Mouse (Mus musculus): Measurements from ENCODE around the gene Cdkn1a. TPM values are rescaled to one million over a fixed set of nuclear protein-coding genes. Genes with fewer than 3 reads are reported as not detected.

Cdkn1a gene
- polyA plus RNA-seq, 1 experiment from 2014 or later, result 56.9 TPM

- 87% methylated on average over 3 of the region's 3 CpGs for WGBS
- Histone ChIP-seq H3K9ac (no peak overlapping the region), H3K27ac (no peak overlapping the region), H3K27me3 (0 out of 2 replicates have a peak, but pooled peaks cover 3% of the 10 kb centered on the region), H3K4me3 (no peak overlapping the region), H3K9me3 (no peaks in the 10 kb centered on the region), H3K4me2 (no peak overlapping the region), H3K36me3 (no peaks in the 10 kb centered on the region), H3K4me1 (replicated peaks) (no peaks in the 10 kb centered on the region)
- no peak for ATAC-seq (ENCODE audit: low FRiP score)
These were observed 50.8 kb downstream of the Cdkn1a start for GRCm38 (mm10) chr17:29141577-29141976.

- ATAC-seq (ENCODE audit: low FRiP score), result no peak
- Histone ChIP-seq H3K27me3 (0 out of 2 replicates have a peak, but pooled peaks cover 3% of the 10 kb centered on the region), H3K36me3 (no peaks in the 10 kb centered on the region), H3K4me2 (no peak overlapping the region), H3K9me3 (no peaks in the 10 kb centered on the region), H3K27ac (no peak overlapping the region), H3K4me3 (no peak overlapping the region), H3K4me1 (replicated peaks) (no peaks in the 10 kb centered on the region; the same call in 1 of the 2 replicates), H3K9ac (no peak overlapping the region)
- WGBS, result 89% methylated on average over 8 of the region's 8 CpGs
These were observed 52.5 kb downstream of the Cdkn1a start for GRCm38 (mm10) chr17:29143266-29143665.

GRCm38 (mm10) chr17:29145101-29145500 is 54.3 kb downstream of the Cdkn1a start:
- Histone ChIP-seq H3K27ac (no peak overlapping the region), H3K27me3 (no peaks in the 10 kb centered on the region), H3K4me2 (no peak overlapping the region), H3K4me3 (no peak overlapping the region), H3K9ac (no peak overlapping the region), H3K36me3 (no peaks in the 10 kb centered on the region), H3K9me3 (no peaks in the 10 kb centered on the region), H3K4me1 (replicated peaks) (no peaks in the 10 kb centered on the region; the same call in 1 of the 2 replicates)
- no peak for ATAC-seq (ENCODE audit: low FRiP score)
- WGBS, result 89% methylated on average over 12 of the region's 12 CpGs

- H3K4me1 ChIP-seq (replicated peaks), result no peaks in the 10 kb centered on the region; the same call in 1 of the 2 replicates
- no peaks in the 10 kb centered on the region for H3K36me3 ChIP-seq
- H3K27me3 ChIP-seq, result no peaks in the 10 kb centered on the region
- H3K9me3 ChIP-seq, result no peaks in the 10 kb centered on the region
- no peak overlapping the region for H3K4me2 ChIP-seq
- H3K4me3 ChIP-seq, result no peak overlapping the region
- WGBS, result 81% methylated on average over 14 of the region's 14 CpGs
- no peak overlapping the region for H3K9ac ChIP-seq
- no peak for ATAC-seq (ENCODE audit: low FRiP score)
- no peak overlapping the region for H3K27ac ChIP-seq
These were observed 56.5 kb downstream of the Cdkn1a start for GRCm38 (mm10) chr17:29147273-29147672.

GRCm38 (mm10) chr17:29147773-29148172 is 57.0 kb downstream of the Cdkn1a start:
- no peaks in the 10 kb centered on the region for H3K36me3 ChIP-seq
- H3K4me1 ChIP-seq (replicated peaks), result no peaks in the 10 kb centered on the region; the same call in 1 of the 2 replicates
- no peak overlapping the region for H3K4me3 ChIP-seq
- H3K4me2 ChIP-seq, result no peak overlapping the region
- no peaks in the 10 kb centered on the region for H3K9me3 ChIP-seq
- WGBS, result 74% methylated on average over 6 of the region's 6 CpGs
- H3K9ac ChIP-seq, result no peak overlapping the region
- H3K27me3 ChIP-seq, result no peaks in the 10 kb centered on the region
- no peak overlapping the region for H3K27ac ChIP-seq
- no peak for ATAC-seq (ENCODE audit: low FRiP score)

GRCm38 (mm10) chr17:29149766-29150165 is 59.0 kb downstream of the Cdkn1a start:
- H3K4me2 ChIP-seq, result no peak overlapping the region
- no peak for ATAC-seq (ENCODE audit: low FRiP score)
- H3K4me1 ChIP-seq (replicated peaks), result peaks cover 9% of the 10 kb centered on the region
- H3K36me3 ChIP-seq, result no peaks in the 10 kb centered on the region
- H3K9ac ChIP-seq, result no peak overlapping the region
- H3K4me3 ChIP-seq, result no peak overlapping the region
- WGBS, result 67% methylated on average over 7 of the region's 7 CpGs
- H3K9me3 ChIP-seq, result no peaks in the 10 kb centered on the region
- H3K27me3 ChIP-seq, result no peaks in the 10 kb centered on the region
- H3K27ac ChIP-seq, result no peak overlapping the region

Other genes starting within 250 kb of the Cdkn1a start
- 0.08 TPM in 1 of 2 replicates, not detected in the other for gene Pnpla1, start 232.6 kb upstream of the Cdkn1a start, polyA plus RNA-seq (2015; fragmentation: Nextera tagmentation; extraction: Ambion mirVana)
- 0.31 and 0.57 TPM in 2 replicates for gene 4930539E08Rik, start 175.7 kb upstream of the Cdkn1a start, polyA plus RNA-seq (2015; fragmentation: Nextera tagmentation; extraction: Ambion mirVana)
- 0.19 TPM in 1 of 2 replicates, not detected in the other for gene Pxt1, start 147.1 kb upstream of the Cdkn1a start, polyA plus RNA-seq (2015; fragmentation: Nextera tagmentation; extraction: Ambion mirVana)
- 96.0 and 96.7 TPM in 2 replicates for gene Kctd20, start 139.0 kb upstream of the Cdkn1a start, polyA plus RNA-seq (2015; fragmentation: Nextera tagmentation; extraction: Ambion mirVana)
- 111 and 122 TPM in 2 replicates for gene Stk38, start 83.0 kb upstream of the Cdkn1a start, polyA plus RNA-seq (2015; fragmentation: Nextera tagmentation; extraction: Ambion mirVana)
- gene Srsf3, start 58.3 kb upstream of the Cdkn1a start, polyA plus RNA-seq (2015; fragmentation: Nextera tagmentation; extraction: Ambion mirVana), result 506 and 515 TPM in 2 replicates
- gene Rab44, start 23.2 kb downstream of the Cdkn1a start, polyA plus RNA-seq (2015; fragmentation: Nextera tagmentation; extraction: Ambion mirVana), result 0.22 TPM in 1 of 2 replicates, not detected in the other
- gene Cpne5, start 147.2 kb downstream of the Cdkn1a start, polyA plus RNA-seq (2015; fragmentation: Nextera tagmentation; extraction: Ambion mirVana), result 18.9 and 20.2 TPM in 2 replicates
- 106 and 114 TPM in 2 replicates for gene Ppil1, start 173.2 kb downstream of the Cdkn1a start, polyA plus RNA-seq (2015; fragmentation: Nextera tagmentation; extraction: Ambion mirVana)
- 108 and 111 TPM in 2 replicates for gene BC004004, start 177.8 kb downstream of the Cdkn1a start, polyA plus RNA-seq (2015; fragmentation: Nextera tagmentation; extraction: Ambion mirVana)
- gene Pi16, start 226.7 kb downstream of the Cdkn1a start, polyA plus RNA-seq (2015; fragmentation: Nextera tagmentation; extraction: Ambion mirVana), result 1.3 and 2.0 TPM in 2 replicates

Measured in hindbrain, embryonic 13.5 days (tissue).